Mouse (Mus musculus) cerebellum, adult 2 months (tissue): ENCODE results near the gene Zfp334.

Experiments used
- CTCF ChIP-seq: fragments of 200-500 bp; IDR thresholded peaks from 2 replicates; pipeline ENCODE4 v1.5.1; 2011; ENCODE audit warnings: low read depth, mild to moderate bottlenecking, control low read depth, low read length, moderate library complexity, borderline replicate concordance; ENCODE audit not compliant: insufficient read depth
- POLR2A ChIP-seq: fragments of 200-500 bp; IDR thresholded peaks from 2 replicates; pipeline ENCODE4 v1.6.1; 2011; ENCODE audit warnings: low read length, control low read depth, borderline replicate concordance; ENCODE audit not compliant: insufficient read depth

DNA sequence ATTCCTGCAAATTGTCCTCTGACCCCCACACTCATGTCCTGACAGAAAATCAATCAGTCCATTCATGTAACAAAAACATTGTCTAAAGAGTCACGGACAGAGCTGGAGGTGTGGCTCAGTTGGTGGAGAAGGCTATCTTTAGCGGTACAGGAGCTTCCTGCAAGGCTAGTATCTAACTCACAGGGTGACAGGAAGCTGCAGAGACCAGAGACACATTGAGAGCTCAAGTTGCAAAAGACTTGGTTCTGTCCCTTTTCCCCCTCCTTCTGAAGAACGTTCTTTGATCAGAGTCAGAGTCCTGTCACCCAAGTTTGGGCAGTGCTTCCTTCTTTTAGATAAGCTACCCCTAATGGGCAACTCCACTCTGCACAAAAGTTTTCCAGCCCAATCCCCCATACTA lies 58.4 kb downstream of the Zfp334 start:
- TF ChIP-seq CTCF (no peak), POLR2A (no peak)
